Mouse (Mus musculus): Measurements from ENCODE around the gene Gm47289.

Gene Gm47289

GRCm38 (mm10) chr9:119156278-119157201 lies 2.4 kb upstream of the Gm47289 start, which contains the start of gene Acaa1b:
Gene Acaa1b (minus strand): TSS chr9:119157093.
- peak; percentile 29 for DNase-seq (ENCODE audit: low read depth, low spot score)

- no peak for DNase-seq (ENCODE audit: low read depth, low spot score)
Measured at GRCm38 (mm10) chr9:119160689-119161088, 1.7 kb downstream of the Gm47289 start.

- DNase-seq (ENCODE audit: low read depth, low spot score): no peak
Measured at GRCm38 (mm10) chr9:119164743-119165142, 5.8 kb downstream of the Gm47289 start.

GRCm38 (mm10) chr9:119165548-119165947 lies 6.6 kb downstream of the Gm47289 start:
- DNase-seq (ENCODE audit: low read depth, low spot score): no peak

- DNase-seq (ENCODE audit: low read depth, low spot score): no peak
Measured at GRCm38 (mm10) chr9:119167608-119168007, 8.6 kb downstream of the Gm47289 start.

- DNase-seq (ENCODE audit: low read depth, low spot score): no peak
Measured at GRCm38 (mm10) chr9:119179292-119179691, 20.3 kb downstream of the Gm47289 start.

GRCm38 (mm10) chr9:119181241-119181728 lies 22.3 kb downstream of the Gm47289 start:
- DNase-seq (ENCODE audit: low read depth, low spot score): peak; percentile 27

GRCm38 (mm10) chr9:119192202-119192990 lies 33.4 kb downstream of the Gm47289 start:
- DNase-seq (ENCODE audit: low read depth, low spot score): no peak

GRCm38 (mm10) chr9:119199151-119199861 lies 40.3 kb downstream of the Gm47289 start:
- no peak for DNase-seq (ENCODE audit: low read depth, low spot score)

GRCm38 (mm10) chr9:119201653-119202052 lies 42.7 kb downstream of the Gm47289 start:
- no peak for DNase-seq (ENCODE audit: low read depth, low spot score)

GRCm38 (mm10) chr9:119203617-119204016 lies 44.7 kb downstream of the Gm47289 start:
- no peak for DNase-seq (ENCODE audit: low read depth, low spot score)

GRCm38 (mm10) chr9:119205756-119206155 lies 46.8 kb downstream of the Gm47289 start:
- no peak for DNase-seq (ENCODE audit: low read depth, low spot score)

- DNase-seq (ENCODE audit: low read depth, low spot score): no peak
Measured at GRCm38 (mm10) chr9:119206666-119207065, 47.7 kb downstream of the Gm47289 start.

- no peak for DNase-seq (ENCODE audit: low read depth, low spot score)
Measured at GRCm38 (mm10) chr9:119207113-119207512, 48.2 kb downstream of the Gm47289 start.

GRCm38 (mm10) chr9:119208998-119209397 lies 50.0 kb downstream of the Gm47289 start, which contains the start of gene Slc22a13:
Gene Slc22a13 (minus strand): TSS chr9:119209098.
- DNase-seq (ENCODE audit: low read depth, low spot score): no peak

All from skeletal muscle tissue, adult 2 months (tissue).